Mouse (Mus musculus): ENCODE data around the gene Clhc1.
"Not testable (repeated sequence)": the region's sequence is repeated elsewhere in the genome, so short reads cannot be mapped to it uniquely, and the experiment has no call there.

Clhc1 gene

DNA sequence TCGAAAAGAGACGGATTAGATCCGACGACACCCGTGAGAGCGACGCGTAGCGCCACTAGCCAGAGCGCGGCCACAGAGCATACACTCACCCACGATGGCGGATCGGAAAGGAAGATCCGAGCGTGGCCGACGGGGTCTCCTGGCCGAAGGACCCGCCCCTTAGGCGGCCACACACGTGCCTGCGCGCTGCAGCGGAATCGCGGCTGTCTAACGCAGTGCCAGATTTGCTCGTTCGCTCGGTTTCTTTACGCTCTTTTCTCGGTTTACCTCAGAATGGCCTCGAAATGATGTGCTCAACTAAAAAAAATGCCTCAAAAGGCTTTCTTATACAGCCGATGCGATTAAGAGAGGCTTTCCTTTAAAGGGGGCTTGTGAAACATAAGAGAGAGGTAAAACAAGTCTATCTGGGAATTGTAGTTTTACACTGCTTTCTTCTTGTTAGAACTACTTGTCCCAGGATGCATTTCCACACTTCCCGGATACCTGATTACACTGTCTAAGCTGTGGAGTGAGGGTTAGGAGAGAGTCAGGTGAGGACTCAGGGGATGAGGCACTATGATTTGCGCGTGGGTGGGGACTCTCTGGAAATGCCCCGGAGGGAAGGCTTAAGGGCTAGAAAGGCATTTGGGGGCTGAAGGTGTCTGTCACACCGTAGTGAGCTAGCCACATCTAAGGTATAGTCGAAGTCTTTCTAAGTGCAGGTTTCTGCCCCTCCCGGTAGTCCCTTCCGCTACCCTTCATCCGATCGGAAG is at the start of gene Clhc1, which contains the start of gene Rps27a:
Gene Clhc1 (plus strand): TSS at position 199 of the 752 bp plus-strand sequence.
Gene Rps27a (minus strand): TSS at position 358 of the 752 bp plus-strand sequence.
- peak; percentile 93 for DNase-seq (ENCODE audit: low read depth, low spot score)

- DNase-seq (ENCODE audit: low read depth, low spot score), result no peak
Observed at GRCm38 (mm10) chr11:29503948-29504893, 43.5 kb upstream of the Clhc1 start.

GRCm38 (mm10) chr11:29504899-29505625 is 42.7 kb upstream of the Clhc1 start:
- DNase-seq (ENCODE audit: low read depth, low spot score), result no peak

- no peak for DNase-seq (ENCODE audit: low read depth, low spot score)
Observed at GRCm38 (mm10) chr11:29509421-29509820, 38.3 kb upstream of the Clhc1 start.

DNA sequence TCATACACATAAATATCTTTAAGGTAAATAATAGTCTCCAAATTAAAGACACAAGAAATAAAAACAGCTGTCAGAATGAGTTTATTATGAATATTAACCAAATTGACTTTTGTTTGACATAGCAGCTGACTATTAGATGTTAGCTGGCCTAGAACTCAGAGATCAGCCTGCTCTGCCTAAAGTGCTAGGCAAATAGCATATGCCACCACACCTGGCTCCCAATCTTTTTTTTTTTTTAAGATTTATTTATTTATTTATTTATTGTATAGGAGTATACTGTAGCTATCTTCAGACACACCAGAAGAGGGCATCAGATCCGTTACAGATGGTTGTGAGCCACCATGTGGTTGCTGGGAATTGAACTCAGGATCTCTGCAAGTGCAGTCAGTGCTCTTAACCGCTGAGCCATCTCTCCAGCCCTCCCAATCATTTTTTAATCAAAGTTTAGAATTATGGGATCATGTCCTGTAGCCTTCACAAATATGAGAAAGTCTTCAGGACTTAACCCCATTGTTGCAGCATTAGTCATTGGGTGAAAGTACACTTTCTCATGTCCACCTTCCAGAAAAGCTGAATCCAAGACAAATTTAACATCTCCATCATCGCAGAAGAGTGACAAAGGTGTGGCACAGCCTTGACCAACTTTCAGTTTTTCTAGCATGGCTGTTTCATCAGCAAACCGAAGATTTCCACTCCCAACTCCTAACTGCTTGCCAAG is 34.8 kb upstream of the Clhc1 start:
- DNase-seq (ENCODE audit: low read depth, low spot score), result no peak

DNA sequence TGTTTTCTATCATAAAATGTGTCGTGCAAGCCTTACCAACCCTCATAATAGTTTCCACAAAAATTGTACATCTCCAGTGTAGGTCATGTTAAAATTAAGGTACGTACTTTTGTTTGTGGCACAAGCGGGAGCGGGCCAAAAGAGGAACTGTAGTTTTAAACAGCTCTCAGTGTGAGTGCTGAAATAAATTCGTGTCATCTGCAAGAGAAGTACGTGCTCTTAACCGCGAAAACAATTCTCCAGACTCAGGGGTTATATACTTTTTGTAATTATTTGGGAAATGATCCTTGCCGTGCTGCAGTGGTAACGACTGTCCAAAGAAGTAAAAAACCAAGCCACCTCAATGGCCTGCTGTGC is 33.4 kb upstream of the Clhc1 start:
- DNase-seq (ENCODE audit: low read depth, low spot score), result peak; percentile 10

DNA sequence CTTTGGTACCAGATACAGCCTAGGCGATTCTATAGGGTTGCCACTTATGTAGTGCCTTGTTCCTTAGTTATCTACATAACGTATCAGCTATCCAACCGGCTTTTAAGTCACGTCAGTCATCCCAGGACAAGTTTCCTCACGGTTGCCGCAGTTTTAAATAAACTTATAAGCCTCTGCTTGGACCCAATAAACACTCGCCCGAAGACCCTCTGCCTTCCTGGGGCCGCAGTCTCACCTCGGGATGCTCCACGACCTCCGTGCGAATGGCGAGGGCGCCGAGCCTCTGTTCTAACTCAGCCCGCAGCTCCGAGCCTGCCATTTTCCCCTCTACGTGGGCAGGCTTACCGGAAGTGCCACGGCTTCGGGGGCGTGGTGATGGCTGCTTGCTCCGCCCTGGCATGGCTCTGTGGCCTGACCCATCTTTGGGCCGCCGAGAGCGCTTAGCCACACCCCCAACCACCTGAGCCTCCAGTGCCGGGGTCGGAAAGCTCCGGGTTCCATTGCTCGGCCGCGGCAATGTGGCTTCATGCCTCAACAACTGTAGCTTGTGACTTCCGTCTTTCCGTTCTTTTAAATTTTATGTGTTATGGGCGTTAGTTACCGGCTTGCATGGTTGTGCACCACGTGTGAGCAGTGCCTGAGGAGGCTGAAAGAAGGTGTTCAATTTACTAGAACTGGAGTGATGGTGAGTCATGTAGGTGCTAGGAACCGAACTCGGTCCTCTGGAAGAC is 32.9 kb upstream of the Clhc1 start, which contains the start of gene Prorsd1:
Gene Prorsd1 (minus strand): TSS at position 352 of the 731 bp plus-strand sequence.
- peak; percentile 98 for DNase-seq (ENCODE audit: low read depth, low spot score)

DNA sequence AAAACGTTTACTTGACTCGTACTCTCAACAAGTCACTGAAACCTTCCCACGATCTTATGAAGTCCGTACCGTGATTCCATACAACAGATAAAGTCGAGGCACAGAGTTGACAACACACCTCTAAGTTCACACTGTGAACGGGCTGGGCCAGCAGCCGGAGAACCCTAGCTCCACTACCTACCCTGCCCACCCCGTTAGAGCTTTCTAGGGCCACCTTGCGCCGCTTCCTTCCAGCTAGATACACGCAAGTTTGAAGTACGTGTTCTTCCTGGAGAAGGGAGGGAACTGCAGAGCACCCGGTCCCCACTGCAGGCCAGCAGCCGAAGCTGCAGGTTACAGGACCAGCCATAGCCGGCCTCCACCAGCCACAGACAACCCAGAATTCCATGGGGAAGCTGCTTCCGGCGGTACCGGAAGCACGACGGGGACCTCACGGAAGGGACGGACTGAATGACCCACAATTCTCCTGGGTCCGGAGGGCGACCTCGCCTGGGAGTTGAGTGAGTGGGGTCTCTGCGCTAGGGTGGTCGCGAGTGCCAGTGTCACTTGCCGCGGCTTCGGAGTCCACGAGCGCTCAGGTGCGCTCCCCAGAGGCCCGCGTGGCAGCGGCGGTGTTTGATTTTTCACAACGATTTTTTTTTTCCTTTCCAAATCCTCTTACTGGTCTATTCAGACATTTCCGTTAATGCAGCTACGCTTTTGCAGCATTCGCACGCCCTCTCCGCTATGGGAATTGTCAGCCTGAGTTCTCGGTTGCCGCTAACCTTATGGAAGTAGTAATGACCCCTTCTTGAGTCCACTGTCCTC is 21.6 kb upstream of the Clhc1 start, which contains the start of gene Mtif2:
Gene Mtif2 (plus strand): TSS at position 421 of the 807 bp plus-strand sequence.
- peak; percentile 96 for DNase-seq (ENCODE audit: low read depth, low spot score)

GRCm38 (mm10) chr11:29538201-29538600 is 9.5 kb upstream of the Clhc1 start:
- DNase-seq (ENCODE audit: low read depth, low spot score), result no peak

- no peak for DNase-seq (ENCODE audit: low read depth, low spot score)
Observed at GRCm38 (mm10) chr11:29544225-29544945, 3.4 kb upstream of the Clhc1 start.

GRCm38 (mm10) chr11:29545150-29545752 is 2.5 kb upstream of the Clhc1 start:
- DNase-seq (ENCODE audit: low read depth, low spot score), result not testable (repeated sequence)

DNA sequence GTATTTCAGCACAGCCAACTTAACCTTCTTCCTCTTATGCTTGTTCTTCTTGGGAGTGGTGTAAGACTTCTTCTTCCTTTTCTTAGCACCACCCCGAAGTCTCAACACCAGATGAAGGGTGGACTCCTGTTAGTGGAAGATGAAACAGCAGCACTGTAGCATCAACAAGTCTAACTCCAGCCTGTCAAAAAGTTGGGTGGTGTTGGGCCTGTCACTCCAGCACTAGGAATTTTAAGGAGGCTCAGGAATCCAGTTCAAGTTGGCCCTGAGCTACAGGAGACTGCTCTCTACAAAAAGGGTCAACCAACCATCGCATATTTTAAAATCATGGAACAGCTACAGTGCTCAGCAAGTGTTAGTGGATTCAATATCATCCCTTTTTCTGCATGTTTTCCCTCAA is 1.5 kb upstream of the Clhc1 start:
- DNase-seq (ENCODE audit: low read depth, low spot score), result peak; percentile 51

DNA sequence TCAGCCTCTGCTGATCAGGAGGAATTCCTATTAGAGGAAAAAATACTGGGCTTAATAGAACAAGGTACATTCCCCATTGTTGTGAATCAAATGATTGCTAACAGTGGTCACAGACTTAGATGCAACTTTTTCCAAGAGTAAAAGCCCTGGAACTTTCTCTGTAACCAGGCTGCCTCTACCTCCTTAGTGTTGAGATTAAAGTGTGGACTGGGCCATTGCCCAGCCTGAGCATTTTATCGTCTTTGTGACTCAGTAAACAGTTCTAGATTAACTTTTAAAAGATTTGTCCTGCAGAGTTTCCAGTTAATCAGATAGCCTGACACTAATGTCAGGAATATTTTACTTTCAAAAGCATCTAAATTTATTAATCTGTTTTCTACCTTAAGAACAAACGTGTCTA is 988 bp upstream of the Clhc1 start:
- no peak for DNase-seq (ENCODE audit: low read depth, low spot score)

DNA sequence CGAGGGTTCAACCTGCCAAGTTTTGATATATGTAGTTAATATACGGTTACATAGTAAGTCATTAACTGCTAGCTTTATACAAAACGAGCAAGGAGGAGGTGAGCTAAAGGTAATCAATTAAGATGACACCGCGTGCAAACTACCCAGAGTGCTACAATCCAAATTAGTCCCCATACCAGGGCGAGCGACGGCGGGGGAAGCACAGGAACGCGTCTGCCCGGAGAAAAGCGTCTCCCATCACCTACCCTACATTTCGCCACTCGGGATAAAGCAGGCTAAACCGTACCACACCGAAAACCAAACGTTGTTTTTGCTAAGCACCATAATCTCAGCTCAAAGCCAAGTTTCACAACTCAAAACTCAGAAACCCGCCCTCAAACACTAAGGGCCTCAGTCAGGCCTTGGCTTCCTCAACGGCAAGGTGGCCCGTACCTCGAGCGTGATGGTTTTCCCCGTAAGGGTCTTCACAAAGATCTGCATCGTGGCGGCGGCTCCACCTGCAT is 450 bp upstream of the Clhc1 start:
- no peak for DNase-seq (ENCODE audit: low read depth, low spot score)

DNA sequence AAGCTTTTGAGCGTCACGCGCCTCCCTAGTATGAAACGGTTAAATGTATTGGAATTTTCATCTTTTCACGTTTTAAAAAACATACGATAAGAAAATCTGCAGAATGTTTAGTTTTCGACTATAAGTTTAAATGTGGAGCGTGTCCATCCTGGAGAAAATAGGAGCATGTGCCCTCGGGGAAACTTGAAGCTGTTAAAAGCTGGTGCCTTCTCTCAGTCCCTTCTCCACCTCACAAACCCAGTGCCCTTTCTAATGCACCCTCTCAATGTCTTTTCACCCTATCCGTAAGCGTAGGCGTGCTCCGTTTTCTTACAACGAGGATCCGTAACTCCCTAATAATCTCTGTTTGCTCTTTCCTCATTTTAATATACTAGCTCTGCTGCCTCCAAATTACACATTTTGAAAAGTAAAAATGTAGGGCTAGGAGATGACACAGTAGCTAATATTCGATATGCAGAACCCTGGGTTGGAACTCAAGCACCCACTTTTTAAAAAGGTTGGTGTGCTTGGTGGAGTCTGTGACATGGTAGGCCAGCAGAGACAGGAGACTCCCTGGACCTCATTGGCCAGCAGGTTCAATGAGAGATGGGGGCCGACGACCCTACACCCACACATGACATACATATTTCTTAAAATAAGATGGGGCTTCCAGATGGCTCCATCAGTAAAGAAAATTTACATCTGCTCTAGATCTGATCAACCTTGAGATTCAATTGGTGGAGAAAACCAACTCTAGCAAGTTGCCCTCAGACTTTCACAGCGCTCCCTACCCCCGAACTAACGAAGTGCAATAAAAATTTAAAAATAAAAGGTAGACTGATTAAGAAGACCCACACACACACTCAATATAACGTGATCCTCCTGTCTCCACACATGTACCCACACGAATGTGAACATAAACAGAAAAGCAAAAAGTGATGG is 1.0 kb downstream of the Clhc1 start:
- no peak for DNase-seq (ENCODE audit: low read depth, low spot score)

- DNase-seq (ENCODE audit: low read depth, low spot score), result no peak
Observed at GRCm38 (mm10) chr11:29549425-29549778, 1.7 kb downstream of the Clhc1 start.

- DNase-seq (ENCODE audit: low read depth, low spot score), result no peak
Observed at GRCm38 (mm10) chr11:29560452-29560851, 12.7 kb downstream of the Clhc1 start.

All from ZHBTc4 (cell line).